Mouse (Mus musculus) kidney, embryonic 16.5 days (tissue): ENCODE data around the gene Sspo. TPM values are rescaled to one million over a fixed set of nuclear protein-coding genes. Genes with fewer than 3 reads are reported as not detected.

Source experiments
- ATAC-seq: fragments of 200-750 bp; cut with Nextera tagmentation; 2 replicates; pipeline ENCODE4 v1.8.0; 2017; ENCODE audit warnings: moderate TSS enrichment; ENCODE audit not compliant: low FRiP score, low TSS enrichment
- H3K27ac ChIP-seq: fragments of 300-500 bp; sonication (generic); 2 replicates; pipeline ENCODE4 v1.5.1; 2014; ENCODE audit warnings: low read length
- H3K27me3 ChIP-seq: fragments of 300-500 bp; sonication (generic); 2 replicates; pipeline ENCODE4 v1.6.1; 2014; ENCODE audit warnings: low read length, control low read depth, mixed read lengths; ENCODE audit not compliant: insufficient read depth
- H3K36me3 ChIP-seq: fragments of 300-500 bp; sonication (generic); 2 replicates; pipeline ENCODE4 v1.6.1; 2014; ENCODE audit warnings: low read length, control low read depth, mixed read lengths; ENCODE audit not compliant: insufficient read depth
- H3K4me1 ChIP-seq: fragments of 300-500 bp; sonication (generic); 2 replicates; pipeline ENCODE4 v1.6.1; 2014; ENCODE audit warnings: low read length, control low read depth, mixed read lengths; ENCODE audit not compliant: insufficient read depth
- H3K4me2 ChIP-seq: fragments of 300-500 bp; sonication (generic); replicated peaks from 2 replicates; pipeline ENCODE4 v1.6.1; 2014; ENCODE audit warnings: low read depth, low read length
- H3K4me3 ChIP-seq: fragments of 300-500 bp; sonication (generic); 2 replicates; pipeline ENCODE4 v1.5.1; 2014; ENCODE audit warnings: mild to moderate bottlenecking, low read length
- H3K9ac ChIP-seq: fragments of 300-500 bp; sonication (generic); replicated peaks from 2 replicates; pipeline ENCODE4 v1.6.1; 2014; ENCODE audit warnings: low read length
- H3K9me3 ChIP-seq: fragments of 300-500 bp; sonication (generic); 2 replicates; pipeline ENCODE4 v1.6.1; 2016; ENCODE audit warnings: low read length, control low read depth
- WGBS: fragments of 180-500 bp; shearing (Covaris S2); extraction: QIAGEN DNeasy Blood & Tissue Kit; methylation state at CpG from one replicate; pipeline ENCODE4 v1.1.7; 2014; 5-methylcytosine and 5-hydroxymethylcytosine counted together
- polyA plus RNA-seq: library from polyadenylated mRNA; unstranded; fragments of >200 nt; fragmentation: Nextera tagmentation; extraction: Ambion mirVana; gene quantifications from 2 replicates; pipeline ENCODE4 v1.2.1, GENCODE M21; 2015

Gene Sspo
- polyA plus RNA-seq, 1 experiment from 2014 or later: 0.97 TPM

DNA sequence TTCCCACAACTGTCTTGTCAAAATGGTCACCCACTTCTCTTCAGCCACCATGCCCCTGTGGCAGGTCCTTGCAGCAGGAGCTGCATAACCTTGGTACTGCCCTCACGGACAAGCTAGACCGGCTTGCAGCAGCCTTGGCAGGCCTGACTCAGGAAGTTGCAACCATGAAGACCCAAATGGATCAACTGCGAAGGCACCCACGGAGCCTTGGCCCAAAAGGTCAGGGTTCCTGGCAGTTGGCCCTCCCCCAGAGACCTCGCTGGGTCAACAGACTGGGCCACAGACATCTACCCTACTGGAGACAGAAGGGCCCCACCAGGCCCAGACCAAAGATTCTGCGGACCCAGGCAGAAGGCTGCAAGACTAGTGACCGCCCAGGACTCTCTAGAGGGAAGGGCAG is 32.4 kb upstream of the Sspo start:
- Histone ChIP-seq H3K4me1 (no peaks in the 10 kb centered on the region), H3K36me3 (peaks cover 62% of the 10 kb centered on the region), H3K27ac (no peak overlapping the region), H3K4me3 (no peak overlapping the region), H3K27me3 (no peaks in the 10 kb centered on the region), H3K4me2 (no peak overlapping the region), H3K9ac (no peak overlapping the region), H3K9me3 (no peaks in the 10 kb centered on the region)
- 90% methylated on average over 7 of the region's 7 CpGs for WGBS
- no peak for ATAC-seq

DNA sequence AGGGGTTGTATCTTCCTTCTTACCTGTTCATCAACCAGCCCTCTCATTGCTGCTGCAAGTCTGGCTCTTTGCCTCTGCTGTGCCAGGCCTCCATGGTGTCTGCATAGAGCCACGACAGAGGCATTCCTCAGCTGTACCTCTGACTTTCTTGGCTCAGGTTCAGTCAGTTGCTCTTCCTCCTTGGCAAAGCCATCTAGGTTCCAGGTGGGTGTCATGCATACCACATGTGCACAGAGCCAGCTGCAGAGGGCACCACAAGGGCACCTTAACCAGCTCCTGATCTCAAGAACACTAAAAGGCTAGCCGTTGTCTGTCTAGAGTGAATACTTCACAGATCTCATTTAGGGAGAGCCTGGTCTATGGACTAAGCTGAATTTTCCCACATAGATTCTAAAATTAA is 31.5 kb upstream of the Sspo start:
- Histone ChIP-seq H3K27ac (no peak overlapping the region), H3K4me1 (no peaks in the 10 kb centered on the region), H3K36me3 (peaks cover 55% of the 10 kb centered on the region), H3K9ac (no peak overlapping the region), H3K27me3 (no peaks in the 10 kb centered on the region), H3K4me2 (no peak overlapping the region), H3K9me3 (no peaks in the 10 kb centered on the region), H3K4me3 (no peak overlapping the region)
- ATAC-seq: no peak
- 86% methylated on average over 2 of the region's 2 CpGs for WGBS

DNA sequence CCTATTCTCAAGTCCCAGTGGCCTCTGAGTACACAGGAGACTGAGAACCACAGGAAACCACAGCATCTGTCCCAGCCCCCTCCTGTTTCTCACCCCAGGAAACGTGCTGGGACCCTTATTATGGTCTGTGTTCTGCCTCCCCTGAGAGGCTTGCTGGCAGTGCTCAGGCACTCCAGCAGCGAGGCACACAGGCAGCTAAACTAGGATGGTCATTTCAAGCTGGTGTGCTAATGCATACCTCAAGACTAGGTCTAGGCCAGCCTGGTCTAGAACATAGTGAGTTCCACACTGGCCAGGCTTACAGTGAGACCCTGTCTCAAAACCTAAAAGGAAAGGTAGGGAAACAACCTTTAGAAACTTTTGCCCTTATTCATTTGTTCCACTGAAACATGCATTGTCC is 27.4 kb upstream of the Sspo start:
- no peaks in the 10 kb centered on the region for H3K27me3 ChIP-seq
- peaks cover 10% of the 10 kb centered on the region; the same call in 1 of the 2 replicates for H3K4me1 ChIP-seq
- WGBS: 16% methylated on average over 2 of the region's 2 CpGs
- no peak overlapping the region for H3K4me2 ChIP-seq
- no peak overlapping the region for H3K4me3 ChIP-seq
- H3K36me3 ChIP-seq: peaks cover 15% of the 10 kb centered on the region
- H3K9ac ChIP-seq: no peak overlapping the region
- ATAC-seq: no peak
- no peaks in the 10 kb centered on the region for H3K9me3 ChIP-seq
- no peak overlapping the region for H3K27ac ChIP-seq

DNA sequence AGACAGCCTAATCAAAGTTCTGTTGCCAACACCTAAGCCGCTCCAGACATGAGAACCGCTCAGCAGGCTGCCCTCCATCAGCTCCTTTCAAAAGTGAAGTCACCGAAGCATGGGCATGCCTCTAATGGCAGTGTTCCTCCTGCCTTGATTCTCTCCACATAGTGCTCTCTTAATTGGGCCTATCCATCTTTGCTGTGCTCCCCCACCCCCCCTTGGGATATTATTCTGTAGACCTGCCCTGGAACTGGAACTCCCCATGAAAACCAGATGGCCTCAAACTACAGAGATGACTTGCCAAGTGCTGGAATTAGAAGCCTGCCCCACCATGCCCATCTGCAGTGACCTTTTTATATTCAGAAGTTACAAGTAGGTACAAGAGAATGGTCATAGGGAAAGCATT is 24.7 kb upstream of the Sspo start:
- Histone ChIP-seq H3K9me3 (no peaks in the 10 kb centered on the region), H3K27me3 (no peaks in the 10 kb centered on the region), H3K4me2 (no peak overlapping the region), H3K27ac (peak overlapping the region; percentile 14; the same call in 1 of the 2 replicates), H3K36me3 (no peaks in the 10 kb centered on the region), H3K4me3 (no peak overlapping the region), H3K4me1 (peaks cover 10% of the 10 kb centered on the region; the same call in 1 of the 2 replicates), H3K9ac (no peak overlapping the region)
- no peak for ATAC-seq
- WGBS: 62% methylated on average over 3 of the region's 3 CpGs

DNA sequence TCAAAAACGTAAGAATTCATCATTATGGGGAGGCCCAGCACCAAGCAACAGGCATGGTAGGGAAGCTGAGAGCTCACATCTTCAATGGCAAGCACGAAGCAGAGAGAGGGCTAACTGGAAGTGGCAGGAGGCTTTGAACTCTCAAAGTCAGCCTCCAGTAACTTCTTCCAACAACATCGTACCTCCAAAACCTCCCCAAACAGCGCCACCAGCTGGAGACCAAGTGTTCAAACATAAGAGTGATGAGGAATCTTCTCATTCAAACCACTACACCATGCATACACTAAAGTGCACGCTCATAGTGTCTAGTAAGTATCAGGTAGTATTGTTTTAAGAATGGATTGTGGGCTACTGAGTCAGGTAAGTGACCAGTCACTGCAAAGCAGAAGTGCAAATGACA is 24.0 kb upstream of the Sspo start:
- H3K36me3 ChIP-seq: no peaks in the 10 kb centered on the region
- H3K4me1 ChIP-seq: peaks cover 10% of the 10 kb centered on the region; the same call in 1 of the 2 replicates
- H3K9ac ChIP-seq: no peak overlapping the region
- 66% methylated on average over 5 of the region's 5 CpGs for WGBS
- H3K9me3 ChIP-seq: no peaks in the 10 kb centered on the region
- H3K4me3 ChIP-seq: no peak overlapping the region
- H3K27ac ChIP-seq: no peak overlapping the region
- no peak overlapping the region for H3K4me2 ChIP-seq
- no peaks in the 10 kb centered on the region for H3K27me3 ChIP-seq
- no peak for ATAC-seq

DNA sequence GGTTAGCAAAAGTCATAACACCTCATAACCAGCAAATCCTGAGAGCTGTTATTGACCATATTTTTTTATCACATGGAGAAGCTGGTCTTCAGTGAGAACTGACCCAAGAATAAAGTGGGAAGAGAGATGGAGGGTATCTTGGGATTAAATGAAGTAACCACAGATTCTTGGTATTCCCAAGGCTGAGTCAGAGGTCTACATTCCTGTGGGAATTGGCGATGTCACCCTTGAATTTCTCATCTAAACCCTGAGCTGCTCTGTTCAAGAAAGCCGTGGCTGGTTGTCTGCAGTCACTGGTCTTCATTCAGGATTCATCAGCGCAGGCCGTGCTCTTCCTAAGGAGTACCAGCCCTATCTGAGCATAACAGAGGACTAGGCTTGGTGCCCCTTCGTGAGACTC is 21.1 kb upstream of the Sspo start:
- WGBS: 84% methylated on average over 5 of the region's 5 CpGs
- no peak overlapping the region for H3K27ac ChIP-seq
- H3K4me3 ChIP-seq: no peak overlapping the region
- H3K9me3 ChIP-seq: no peaks in the 10 kb centered on the region
- peaks cover 10% of the 10 kb centered on the region; the same call in 1 of the 2 replicates for H3K4me1 ChIP-seq
- H3K4me2 ChIP-seq: no peak overlapping the region
- ATAC-seq: no peak
- H3K36me3 ChIP-seq: no peaks in the 10 kb centered on the region
- H3K27me3 ChIP-seq: no peaks in the 10 kb centered on the region
- no peak overlapping the region for H3K9ac ChIP-seq

DNA sequence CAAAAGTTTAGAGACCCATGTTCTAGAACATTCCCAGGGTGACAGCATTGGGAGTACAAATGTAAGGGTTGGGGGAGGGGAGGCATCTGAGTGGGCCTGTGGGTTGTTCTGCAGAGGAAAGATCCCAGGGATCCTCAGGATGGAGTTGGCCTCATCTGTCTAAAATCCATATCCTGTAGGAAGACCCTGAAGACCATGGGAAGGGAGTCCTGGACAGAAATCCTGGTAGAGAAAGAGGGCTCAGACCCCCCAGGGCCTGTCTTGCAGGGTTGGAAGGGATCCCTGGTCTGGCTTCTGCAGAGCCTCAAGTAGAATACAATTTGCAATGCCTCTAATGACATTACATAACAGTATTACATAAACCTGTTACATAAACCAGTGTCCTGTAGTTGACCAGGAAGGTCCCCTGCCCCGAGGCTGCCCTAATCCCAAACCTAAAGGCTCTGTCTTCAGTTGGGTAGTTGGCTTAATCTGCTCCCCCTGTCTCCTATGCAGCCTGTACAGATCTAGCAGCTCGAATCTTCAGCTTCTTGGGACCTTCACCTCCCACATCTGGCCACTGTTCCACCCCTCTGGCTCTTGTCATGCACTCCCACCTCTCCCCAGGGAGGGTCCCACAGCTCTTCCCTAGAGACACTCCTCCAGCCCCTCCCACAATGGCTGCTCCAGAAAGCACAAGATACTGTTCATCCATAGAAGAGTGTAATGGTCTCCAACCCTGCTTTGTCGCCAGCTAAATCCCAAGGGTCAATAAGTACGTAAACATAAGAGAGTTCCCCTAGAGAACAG is 19.1 kb upstream of the Sspo start:
- peak; percentile 72 for ATAC-seq
- Histone ChIP-seq H3K9me3 (no peaks in the 10 kb centered on the region), H3K4me3 (no peak overlapping the region), H3K36me3 (no peaks in the 10 kb centered on the region), H3K27me3 (no peaks in the 10 kb centered on the region), H3K9ac (no peak overlapping the region), H3K4me2 (no peak overlapping the region), H3K4me1 (peaks cover 14% of the 10 kb centered on the region), H3K27ac (no peak overlapping the region)
- 43% methylated on average over 4 of the region's 4 CpGs for WGBS

DNA sequence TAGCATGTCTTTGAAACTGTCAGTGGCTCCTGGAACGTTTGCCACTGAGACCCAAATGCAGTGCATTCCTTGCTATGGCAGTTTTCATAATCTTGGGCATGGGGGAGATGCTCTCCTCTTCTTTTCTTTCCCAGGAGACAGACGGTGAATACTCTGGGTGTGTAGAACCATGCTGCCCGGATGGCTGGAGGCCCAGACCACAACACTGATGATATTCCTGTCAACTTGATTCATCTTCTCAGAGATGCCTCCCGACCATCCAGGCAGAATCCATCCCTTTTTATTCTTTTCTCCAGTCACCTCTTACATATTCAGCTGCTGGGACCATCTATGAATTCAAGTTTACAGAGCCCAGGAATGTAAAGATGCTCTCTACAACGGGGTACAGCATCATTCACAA is 17.3 kb upstream of the Sspo start:
- ATAC-seq: no peak
- no peak overlapping the region for H3K4me3 ChIP-seq
- H3K27me3 ChIP-seq: no peaks in the 10 kb centered on the region
- no peaks in the 10 kb centered on the region for H3K36me3 ChIP-seq
- WGBS: 71% methylated on average over 5 of the region's 5 CpGs
- H3K27ac ChIP-seq: no peak overlapping the region
- H3K4me2 ChIP-seq: no peak overlapping the region
- H3K9me3 ChIP-seq: no peaks in the 10 kb centered on the region
- H3K4me1 ChIP-seq: peaks cover 25% of the 10 kb centered on the region
- no peak overlapping the region for H3K9ac ChIP-seq

DNA sequence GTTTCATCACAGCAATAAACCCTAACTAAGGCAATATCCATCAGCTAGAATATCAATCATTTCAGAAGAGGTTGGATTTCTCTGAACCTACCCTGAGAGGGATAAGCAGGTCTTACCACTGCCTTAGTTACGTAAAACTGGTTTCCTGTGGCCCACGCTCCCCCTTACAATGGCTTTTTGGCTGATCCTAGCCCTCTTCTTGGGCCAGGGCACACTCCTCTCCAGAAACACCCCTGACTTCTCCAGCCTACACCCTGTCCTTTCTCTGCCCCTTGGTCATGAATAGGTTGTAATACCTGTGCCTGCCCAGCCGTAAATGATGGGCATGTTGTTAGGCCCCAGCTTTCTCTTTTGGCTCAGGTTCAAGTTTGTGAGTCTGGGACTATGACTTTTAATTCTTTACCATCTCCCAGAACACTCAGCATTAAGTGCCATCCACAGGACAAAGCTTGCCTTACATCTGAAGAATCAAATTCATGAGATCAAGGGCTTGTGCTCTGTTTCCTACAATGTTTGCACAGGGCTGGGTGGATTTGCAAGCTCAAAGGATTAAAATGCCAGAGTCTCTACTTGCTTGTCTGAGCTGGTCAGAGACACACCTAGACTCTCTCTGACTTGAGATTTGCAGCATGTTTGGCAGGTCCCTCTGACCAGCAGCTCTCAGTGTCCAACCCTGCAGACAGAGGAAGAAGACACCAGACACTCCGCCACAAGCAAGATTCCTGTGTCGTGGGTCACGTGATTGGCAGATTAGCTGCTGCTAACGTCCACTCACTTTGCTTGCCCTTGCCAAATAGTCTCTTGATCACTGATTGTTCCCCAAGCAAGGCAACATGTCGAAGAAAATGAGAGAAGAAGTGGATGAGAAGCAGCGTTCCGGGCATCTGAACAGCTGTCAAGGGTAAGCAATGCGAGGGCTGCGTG is 14.9 kb upstream of the Sspo start:
- WGBS: 46% methylated on average over 12 of the region's 12 CpGs
- Histone ChIP-seq H3K4me3 (no peak overlapping the region), H3K27ac (0 out of 2 replicates have a peak overlapping the region, but pooled peaks have one; percentile 21), H3K4me2 (no peak overlapping the region), H3K9ac (no peak overlapping the region), H3K4me1 (peaks cover 38% of the 10 kb centered on the region), H3K9me3 (no peaks in the 10 kb centered on the region), H3K27me3 (no peaks in the 10 kb centered on the region), H3K36me3 (peaks cover 9% of the 10 kb centered on the region)
- ATAC-seq: no peak
